Mouse (Mus musculus) 3T3-L1 (cell line): Measurements from ENCODE around the gene Gfy.

Experiments
- DNase-seq: peaks from one replicate; pipeline ENCODE4 v3.0.0-alpha.2; 2015; ENCODE audit warnings: low read depth, low spot score

The Gfy gene

DNA sequence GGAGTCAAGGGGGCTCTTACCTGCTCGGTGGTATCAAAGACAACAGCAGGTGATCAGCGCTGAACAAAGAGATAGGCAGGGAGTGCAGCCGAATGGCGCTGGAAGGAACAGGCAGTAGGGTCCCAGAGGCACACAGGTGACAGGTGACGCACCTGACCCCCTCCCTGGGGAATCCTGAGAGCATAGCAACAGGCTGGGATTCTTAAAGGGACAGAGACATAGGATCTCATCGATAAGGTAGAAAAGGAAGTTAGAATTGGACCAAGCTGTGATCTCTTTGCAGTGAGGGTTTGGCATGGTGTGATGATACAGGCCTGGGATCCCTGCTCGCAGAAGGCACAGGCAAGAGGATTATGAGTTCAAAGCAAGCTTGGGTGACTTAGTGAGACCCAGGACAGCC is at the start of gene Gfy:
TSS of gene Gfy (minus strand) at position 101 of the 400 bp plus-strand sequence.
- no peak for DNase-seq

DNA sequence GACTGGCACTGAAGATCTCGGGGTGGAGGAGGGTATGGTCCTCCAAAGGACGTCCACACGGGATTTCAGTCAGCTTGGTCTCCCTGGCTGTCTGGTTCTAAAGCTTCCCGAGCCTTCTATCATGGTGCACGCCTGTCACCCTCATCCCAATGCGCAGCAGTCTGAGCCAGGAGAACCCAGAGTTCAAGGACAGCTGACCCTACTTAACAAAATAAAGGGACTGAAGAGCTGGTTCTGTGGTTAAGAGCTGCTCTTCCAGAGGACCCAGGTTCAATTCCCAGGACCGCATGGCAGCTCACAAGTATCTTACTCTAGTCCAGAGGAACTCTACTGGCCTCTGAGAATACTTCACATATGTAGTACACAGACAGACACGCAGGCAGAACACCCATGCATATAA is 49.7 kb upstream of the Gfy start:
- no peak for DNase-seq

DNA sequence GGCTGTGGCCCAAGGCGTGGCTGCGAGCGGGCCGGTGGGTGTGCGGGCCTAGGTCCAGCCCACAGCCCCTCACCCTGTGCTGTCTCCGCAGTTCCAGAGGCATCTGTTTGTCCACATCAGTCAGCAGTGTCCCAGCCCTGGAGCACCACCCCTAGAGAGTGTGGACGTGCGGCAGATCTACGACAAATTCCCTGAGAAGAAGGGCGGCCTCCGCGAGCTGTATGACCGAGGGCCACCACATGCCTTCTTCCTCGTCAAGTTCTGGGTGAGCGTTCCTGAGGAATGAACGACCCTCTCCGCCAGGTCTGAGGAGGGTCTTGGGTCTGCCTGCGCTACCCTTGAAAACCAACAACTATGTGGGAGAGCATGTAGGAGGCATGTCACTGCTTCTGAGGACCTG is 49.2 kb upstream of the Gfy start:
- no peak for DNase-seq

DNA sequence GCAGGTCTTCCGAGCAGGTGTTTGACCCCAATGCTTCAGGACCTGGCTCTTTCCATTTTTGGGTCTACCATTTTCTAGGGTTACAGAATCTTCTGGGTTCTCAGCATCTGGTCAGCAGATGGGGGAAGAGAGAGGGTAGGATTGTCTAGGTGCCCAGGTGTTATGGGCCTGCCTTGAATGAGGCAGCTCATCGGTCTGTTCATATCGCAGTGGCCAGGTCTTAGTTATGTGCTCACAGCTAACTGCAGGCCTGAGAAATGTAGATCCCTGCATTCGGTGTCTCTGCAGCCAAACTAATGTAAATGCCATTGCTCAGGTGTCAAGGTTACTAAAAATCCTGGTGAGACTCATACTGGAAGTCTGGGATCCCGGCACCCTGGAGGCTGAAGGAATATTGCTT is 47.1 kb upstream of the Gfy start:
- DNase-seq = no peak

DNA sequence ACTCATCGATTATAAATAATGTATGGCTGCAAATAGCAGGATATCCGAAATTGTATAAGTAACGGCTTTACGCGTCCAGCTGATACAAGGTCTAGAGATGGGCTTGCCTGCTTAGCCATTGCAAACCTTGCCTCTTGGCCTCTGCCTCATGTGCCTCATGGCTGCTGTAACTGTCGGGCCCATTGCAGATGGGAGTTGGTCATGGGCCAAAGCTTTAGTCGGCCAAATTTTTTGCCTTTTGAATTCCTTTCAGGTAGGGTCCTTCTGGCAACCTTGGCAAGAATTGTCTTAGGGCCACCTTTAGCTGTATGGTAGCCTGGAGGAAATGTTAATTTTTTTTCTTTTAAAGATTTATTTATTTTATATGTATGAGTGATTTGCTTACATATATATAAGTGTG is 45.5 kb upstream of the Gfy start:
- DNase-seq = no peak

DNA sequence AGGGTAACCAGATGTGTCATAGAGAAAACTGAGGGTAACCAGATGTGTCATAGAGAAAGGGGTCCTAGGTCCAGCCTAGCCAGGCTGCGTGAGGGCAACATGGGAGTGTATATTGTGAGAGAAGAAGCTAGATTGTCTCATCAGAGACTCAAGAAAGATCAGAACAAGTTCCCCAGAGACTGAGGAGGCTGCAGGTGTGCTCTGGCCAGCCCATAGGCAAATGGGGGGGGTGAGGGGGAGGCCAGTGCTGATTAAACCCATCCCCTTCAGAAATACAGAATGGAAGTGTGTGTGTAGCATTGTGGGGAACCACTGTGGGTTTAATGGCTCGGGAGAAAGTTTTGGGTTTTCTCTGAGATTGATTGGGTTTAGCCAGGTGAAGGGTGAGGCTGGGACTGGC is 42.3 kb upstream of the Gfy start:
- DNase-seq = no peak

DNA sequence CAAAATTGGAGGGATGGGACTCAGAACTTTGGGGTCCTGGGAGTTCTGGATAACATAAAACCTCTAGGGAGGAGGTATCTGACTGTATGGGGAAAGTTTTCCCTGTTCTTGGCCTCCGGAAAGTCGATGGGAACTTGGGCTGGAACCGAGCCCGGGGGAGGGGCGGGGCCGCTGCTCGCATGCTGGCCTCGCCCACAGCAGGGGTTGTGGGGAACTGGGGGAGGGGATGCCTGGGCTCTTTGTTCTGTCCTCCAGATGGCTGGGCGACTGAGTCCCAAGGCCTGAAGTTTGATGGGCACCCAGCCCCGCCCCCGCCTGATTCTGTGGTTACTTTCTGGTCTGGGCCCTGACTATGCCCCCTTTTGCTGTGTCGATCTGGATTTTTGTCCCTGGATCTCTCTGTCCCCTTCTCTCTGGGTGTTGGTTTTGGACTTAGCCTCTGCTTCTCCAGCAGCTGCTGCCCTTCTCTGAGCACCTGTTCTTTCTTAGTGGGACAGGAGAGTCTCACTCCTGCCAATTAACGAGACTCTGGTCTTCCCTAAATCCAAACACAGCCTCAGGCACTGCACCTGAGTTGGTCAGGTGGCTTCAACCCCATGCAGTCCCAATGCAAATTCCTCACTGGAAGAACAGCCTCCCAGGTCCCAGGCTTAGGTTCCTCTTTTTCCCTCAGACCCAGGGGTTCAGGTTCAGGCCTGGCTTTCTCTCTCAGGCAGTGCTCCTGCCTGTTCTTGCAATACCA is 37.2 kb upstream of the Gfy start:
- DNase-seq = peak; percentile 73

DNA sequence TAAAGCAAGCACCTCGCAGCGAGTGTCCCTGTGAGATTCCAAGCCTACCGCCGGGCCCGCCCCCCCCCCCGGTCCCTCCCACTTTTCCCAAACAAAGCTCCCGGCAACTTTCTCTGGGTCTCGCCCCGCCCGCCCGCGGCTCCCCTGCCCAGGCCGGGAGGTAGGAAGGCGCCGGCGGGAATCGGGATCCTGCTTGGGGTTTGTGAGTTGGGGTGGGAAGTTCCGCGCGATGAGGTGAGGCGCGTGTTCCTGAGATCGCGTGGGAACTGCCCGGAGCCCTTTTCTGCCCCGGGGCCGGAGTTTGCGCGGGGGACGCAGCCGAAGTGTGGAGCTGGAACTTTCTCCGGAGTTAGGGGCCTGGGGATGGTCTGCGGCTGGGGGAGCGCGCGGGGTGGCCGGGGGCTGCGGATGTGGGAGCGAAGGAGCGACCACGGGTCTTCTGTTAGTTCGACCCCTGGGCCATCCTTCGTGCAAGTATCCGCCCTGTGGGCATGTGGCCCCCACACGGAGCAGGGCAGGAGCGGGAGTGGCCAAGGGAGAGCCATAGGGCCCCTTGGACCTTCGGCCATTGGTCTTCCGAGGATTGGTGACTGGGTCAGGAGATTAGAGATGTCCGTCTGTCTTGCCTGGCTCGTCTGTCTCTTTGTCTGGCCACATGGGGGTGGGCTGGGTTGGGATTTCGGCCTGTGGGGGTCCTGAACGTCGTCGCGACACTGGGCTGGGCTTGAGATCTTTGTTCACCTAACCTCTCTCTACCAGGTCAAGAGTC is 36.5 kb upstream of the Gfy start, which contains the start of gene Tead2:
TSS of gene Tead2 (plus strand) at position 81 of the 769 bp plus-strand sequence.
- peak; percentile 70 for DNase-seq

DNA sequence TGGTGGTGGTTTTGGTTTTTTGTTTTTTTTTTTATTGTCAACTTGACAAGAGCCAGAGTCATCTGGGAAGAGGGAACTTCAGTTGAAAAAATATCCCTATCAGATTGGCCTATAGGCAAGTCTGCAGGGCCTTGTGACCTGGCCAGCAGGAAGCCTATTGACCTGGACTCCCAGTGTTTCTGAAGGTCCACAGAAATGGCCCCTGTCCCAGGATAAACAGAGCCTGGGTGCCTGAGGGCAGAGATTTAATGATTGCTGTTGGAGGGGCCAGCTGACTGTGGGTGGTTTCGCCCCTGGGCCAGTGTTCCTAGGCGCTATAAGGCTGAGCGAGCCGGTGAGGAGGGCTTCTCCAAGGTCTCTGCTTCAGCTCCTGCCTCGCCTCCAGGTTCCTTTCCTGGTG is 34.3 kb upstream of the Gfy start:
- no peak for DNase-seq

DNA sequence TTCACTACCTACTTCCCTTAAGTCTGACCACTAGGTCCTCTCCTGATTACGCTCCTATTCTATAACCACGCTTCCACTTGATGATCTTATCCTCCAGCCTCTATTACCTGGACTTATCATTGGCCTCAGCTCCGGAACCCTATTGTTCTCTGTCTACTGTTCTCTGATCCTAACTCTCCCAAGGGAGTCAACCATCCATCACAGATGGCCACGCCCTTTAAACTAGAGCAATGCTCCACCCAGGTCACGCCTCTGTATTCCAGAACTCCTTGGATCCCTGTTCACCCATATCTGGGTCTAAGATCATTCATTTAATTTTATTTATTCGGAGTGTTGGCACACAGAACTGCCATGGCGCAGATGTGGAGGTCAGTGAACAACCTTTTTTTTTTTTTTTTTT is 33.0 kb upstream of the Gfy start:
- no peak for DNase-seq

DNA sequence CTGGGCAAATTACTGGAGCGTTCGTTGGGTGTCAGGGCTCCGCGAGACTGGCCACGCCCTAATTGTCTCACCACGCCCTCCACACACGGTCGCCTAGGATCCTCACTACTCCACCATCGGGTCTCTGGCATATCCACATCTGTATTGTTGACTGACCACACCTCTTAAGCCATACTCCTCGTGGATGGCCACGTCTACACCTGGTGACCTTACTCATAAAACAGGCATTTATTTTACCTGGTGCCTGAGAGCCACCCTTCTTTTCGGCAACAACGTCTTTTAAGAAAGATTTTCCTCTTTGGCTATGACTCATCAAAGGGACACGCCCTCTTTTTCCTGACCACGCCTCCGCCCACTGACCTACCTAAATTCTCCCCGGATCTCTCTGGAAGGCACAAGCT is 32.5 kb upstream of the Gfy start, which contains the start of gene Dkkl1:
TSS of gene Dkkl1 (minus strand) at position 297 of the 401 bp plus-strand sequence.
- peak; percentile 16 for DNase-seq

DNA sequence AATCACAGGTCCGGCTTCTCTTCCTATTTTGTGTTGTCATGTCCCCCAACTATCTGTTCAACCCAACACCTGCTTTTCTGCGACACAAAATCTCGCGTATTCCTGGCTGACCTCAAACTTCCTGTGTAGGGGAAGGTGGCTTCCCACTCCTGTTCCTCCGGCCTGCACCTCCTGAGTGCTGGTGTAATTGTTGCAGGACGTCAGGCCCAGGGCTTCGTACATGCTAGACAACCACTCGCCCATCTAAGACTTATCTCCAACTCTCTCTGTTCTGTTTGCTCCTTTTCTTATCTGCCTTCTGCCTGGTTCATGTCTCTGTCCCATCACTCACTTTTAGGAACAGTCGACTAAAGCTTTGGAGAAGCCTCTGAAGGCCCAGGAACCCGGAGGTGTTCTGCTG is 31.7 kb upstream of the Gfy start:
- DNase-seq = no peak

DNA sequence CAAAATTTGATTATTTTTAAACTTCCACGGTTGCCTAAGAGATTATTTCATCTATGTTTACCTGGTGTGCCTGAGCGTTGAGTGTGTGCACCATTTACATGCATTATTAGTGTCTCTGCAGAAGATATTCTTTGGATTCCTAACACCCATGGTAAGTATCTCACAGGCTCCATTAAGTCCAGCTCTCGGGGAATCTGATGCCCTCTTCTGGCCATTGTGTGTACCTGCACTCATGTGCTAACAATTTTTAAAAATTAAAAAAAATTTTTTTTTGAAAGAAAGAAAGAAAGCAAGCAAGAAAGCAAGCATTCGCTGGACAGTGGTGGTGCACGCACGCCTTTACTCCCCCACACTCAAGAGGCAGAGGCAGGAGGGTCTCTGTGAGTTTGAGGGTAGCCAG is 28.9 kb upstream of the Gfy start:
- DNase-seq = peak; percentile 8

DNA sequence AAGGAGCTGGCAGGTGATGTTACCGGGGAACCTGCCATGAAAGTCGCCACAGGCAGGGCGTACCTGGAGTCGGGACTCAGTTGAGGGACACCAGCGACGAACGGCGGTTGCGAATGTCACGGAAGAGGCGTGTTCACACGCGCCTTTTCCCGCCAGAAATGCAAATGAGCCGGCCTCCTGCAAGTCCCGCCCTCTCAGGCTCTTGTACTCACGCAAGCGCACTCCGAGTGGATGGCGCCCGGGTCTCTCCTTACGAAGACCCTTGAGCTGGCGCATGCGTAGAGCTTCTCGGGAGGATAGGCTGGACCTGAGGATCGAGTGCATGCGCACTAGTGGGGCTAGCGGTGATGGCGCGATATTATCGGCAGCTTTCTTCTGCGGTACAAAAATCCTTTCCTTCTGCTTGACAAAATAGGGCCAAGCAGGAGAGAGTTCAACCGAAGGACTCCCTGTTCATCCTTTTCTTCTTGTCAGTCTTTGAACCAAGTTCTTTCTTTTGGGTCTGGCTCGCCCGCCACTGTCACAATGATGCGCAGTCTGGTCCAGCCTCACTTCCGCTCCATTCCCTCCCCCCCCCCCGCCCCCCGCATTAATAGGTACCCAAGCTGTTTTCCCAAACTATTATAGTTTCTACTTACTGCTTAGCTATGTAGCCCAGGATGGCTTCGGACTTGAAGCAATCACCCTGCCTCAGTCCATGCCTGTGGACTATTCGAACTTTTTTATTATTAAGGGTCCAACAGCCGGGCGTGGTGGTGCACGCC is 25.2 kb upstream of the Gfy start, which contains the start of gene Ccdc155:
TSS of gene Ccdc155 (minus strand) at position 513 of the 764 bp plus-strand sequence.
- DNase-seq = no peak

DNA sequence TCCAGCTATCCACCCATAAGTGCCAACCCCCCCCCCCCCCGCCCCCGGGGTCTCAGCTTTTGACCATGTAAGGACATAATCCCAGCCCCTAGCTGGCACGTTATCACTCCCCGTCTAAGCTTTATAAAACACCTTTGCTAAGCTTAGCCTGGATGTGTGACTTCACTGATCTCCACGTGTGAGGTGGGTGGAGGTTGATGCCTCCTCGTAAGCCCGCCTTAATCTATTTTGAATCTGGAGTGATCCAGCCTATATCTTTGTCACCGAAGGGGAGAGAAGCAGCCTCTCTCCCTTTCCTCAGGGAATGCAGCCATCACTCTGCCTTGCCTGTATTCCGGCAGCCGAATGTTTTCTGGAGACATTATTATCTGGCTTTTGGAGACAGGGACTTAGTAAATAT is 23.3 kb upstream of the Gfy start:
- DNase-seq = no peak

DNA sequence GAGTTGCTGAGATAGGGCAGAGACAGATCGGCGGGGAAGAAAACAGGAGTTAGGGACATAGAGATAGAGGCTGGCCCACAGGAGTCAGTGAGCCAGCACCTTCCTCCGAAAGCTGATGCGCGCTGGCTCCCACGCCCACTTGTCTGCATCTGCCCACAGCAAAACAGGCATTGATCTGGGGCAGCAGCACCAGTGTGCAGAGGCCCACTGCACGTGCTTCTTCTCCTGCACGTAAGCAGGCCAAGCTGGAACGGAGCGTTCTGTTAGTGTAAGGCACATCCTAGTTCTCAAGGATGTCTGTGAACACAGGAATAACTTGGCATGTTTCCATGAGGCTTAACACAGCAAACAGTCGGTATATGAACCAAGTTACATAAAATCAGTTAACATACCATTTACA is 19.6 kb upstream of the Gfy start:
- DNase-seq = no peak

DNA sequence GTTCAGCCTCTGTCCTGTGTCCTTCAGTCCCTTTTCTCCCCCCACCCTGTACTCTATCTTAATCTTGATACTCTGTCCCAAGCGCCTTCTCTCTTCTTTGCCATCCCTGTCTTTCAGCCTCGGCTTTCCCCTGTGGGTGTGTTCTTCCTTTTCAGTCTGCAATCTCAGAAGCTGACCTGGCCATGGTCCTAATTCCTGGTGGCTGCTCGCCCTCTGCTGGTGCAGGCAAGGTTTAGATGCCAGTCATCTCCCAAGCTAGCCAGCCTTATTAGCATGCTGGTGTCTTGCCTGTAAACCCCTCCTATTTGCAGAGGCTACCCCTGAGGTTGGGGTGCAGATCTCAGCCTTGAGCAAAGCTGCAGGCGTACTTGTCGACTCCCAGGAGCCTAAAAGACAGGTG is 19.1 kb upstream of the Gfy start:
- peak; percentile 85 for DNase-seq

DNA sequence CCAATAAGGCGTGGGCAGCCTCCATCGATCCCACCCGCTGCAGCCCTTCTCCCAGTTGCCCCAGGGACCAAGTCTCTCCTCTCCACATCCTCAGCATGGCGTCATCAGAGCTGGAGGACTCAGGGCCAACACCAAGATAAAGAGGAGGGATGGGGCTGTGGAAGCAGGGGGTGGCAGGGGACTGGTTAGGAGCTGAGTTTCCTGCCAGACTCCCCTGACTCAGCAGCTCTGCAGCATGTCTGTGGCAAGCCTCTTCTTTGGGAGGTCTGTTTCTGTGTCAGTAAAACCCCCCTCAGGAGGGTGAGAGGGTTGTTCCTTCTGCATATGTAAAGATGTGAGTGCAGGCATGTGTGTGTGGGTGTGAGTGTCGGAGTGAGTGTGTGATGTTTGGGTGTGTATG is 17.6 kb upstream of the Gfy start:
- no peak for DNase-seq

DNA sequence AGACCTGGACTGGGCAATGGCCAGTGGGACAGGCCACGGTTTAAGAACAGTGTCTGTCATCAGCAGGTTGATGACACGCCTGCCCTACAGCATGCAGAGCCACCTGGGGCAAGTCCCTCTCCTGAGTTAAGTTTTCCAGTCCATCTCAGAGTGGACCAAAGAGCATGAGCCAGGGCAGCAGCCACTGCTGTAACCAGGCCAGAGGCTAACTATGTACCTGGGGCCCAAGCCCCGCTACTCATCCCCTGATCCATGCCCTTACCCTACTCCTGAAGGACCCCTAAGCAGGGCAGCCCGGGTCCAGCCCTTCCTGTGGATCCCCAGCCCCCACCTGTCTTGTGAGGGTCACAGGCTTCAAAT is 16.8 kb upstream of the Gfy start:
- DNase-seq = no peak

DNA sequence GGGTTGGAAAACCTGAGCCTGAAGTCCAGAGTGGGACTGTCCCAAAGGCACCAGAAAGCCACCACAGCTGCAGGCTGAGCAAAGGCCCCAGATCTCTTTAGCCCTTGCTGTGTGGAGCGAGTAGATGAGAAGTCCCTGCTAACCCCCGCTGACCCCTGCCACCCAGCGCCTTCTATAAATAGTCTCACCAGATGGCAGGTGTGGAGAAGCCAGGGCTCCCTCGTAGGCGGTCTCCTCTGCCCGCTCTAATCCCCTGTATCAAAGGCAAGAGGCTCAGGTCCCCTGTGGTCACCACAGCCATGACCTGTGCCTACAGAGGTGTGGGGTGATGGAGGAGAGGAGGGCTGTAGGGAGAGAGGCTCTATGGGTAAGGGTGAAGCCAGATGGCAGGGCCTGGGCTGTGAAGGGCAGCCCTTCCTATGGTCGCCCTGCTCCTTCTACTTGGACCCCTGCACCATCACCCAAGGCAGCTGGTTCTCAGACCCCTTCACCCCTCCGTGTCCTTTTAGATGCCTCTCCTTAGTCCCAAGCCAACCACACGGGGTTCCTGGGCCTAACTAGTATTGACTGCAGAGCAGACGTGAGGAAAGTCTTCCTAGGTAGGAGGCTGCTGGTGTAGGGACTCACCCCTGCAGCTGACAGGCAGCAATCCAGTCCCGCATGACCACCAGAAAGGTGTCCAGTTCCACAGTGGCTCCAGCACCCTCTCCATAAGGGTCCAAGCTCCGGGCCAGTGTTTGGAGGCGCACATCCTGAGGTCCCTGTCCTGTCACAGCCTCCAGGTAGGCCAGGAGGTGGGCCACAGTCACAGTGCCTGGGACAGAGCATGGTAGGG is 16.2 kb upstream of the Gfy start:
- no peak for DNase-seq
